In genomic region chr11:6444077-6444853, GRCm38 (mm10) we compare ENCODE assay signal across 8 mouse cellular contexts. TPM values are rescaled to one million over a fixed set of nuclear protein-coding genes. Genes with fewer than 3 reads are reported as not detected.
DNase-seq lines count a peak whose midpoint lies in the region; ATAC-seq and TF ChIP-seq lines count a peak whose summit lies in the region.

TSS of gene H2afv (minus strand) at chr11:6444443.

- under 1% methylated on average over 73 of the region's 80 CpGs for WGBS in forebrain, embryonic 12.5 days
- under 1% methylated on average over 69 of the region's 80 CpGs for WGBS in heart, postnatal 0 days
- under 1% methylated on average over 75 of the region's 80 CpGs for WGBS in liver, embryonic 16.5 days (ENCODE audit: insufficient replicate concordance)
- under 1% methylated on average over 79 of the region's 80 CpGs for WGBS in neural tube, embryonic 13.5 days

- ATAC-seq in forebrain, embryonic 12.5 days (ENCODE audit: low FRiP score) = peak; percentile 99
- ATAC-seq in heart, postnatal 0 days (ENCODE audit: insufficient read depth, low read depth) = peak; percentile 98
- peak; percentile 97 for ATAC-seq in liver, embryonic 16.5 days (ENCODE audit: low read depth)
- ATAC-seq in neural tube, embryonic 13.5 days (ENCODE audit: low read depth) = peak; percentile 99

- H3K36me3 ChIP-seq in E14TG2a.4 (ENCODE audit: insufficient read depth, low read length) = peaks cover 8% of the 10 kb centered on the region; the same call in 1 of the 2 replicates
- peaks cover 6% of the 10 kb centered on the region; the same call in 1 of the 2 replicates for H3K36me3 ChIP-seq in forebrain, embryonic 12.5 days (replicated peaks)
- H3K36me3 ChIP-seq in heart, postnatal 0 days (replicated peaks; ENCODE audit: control insufficient read depth, insufficient read depth, low read length) = no peaks in the 10 kb centered on the region
- peaks cover 7% of the 10 kb centered on the region; the same call in 1 of the 2 replicates for H3K36me3 ChIP-seq in liver, embryonic 16.5 days (ENCODE audit: control insufficient read depth, insufficient read depth)
- peaks cover 7% of the 10 kb centered on the region; the same call in 1 of the 2 replicates for H3K36me3 ChIP-seq in neural tube, embryonic 13.5 days
- H3K36me3 ChIP-seq in testis, adult 2 months (ENCODE audit: control insufficient read depth, insufficient read depth, low read length) = no peaks in the 10 kb centered on the region; the same call in 1 of the 2 replicates

- peak within 1 kb of the TSS; percentile 88 for H3K4me3 ChIP-seq in E14TG2a.4 (replicated peaks; ENCODE audit: low read length)
- H3K4me3 ChIP-seq in forebrain, embryonic 12.5 days (replicated peaks) = peak within 1 kb of the TSS; percentile 71
- H3K4me3 ChIP-seq in heart, postnatal 0 days (ENCODE audit: low read depth, low read length) = peak within 1 kb of the TSS; percentile 91
- H3K4me3 ChIP-seq in liver, embryonic 16.5 days (ENCODE audit: low read depth, low read length) = peak within 1 kb of the TSS; percentile 98
- peak within 1 kb of the TSS; percentile 80 for H3K4me3 ChIP-seq in neural tube, embryonic 13.5 days
- peak within 1 kb of the TSS; percentile 94 for H3K4me3 ChIP-seq in testis, adult 2 months (ENCODE audit: control insufficient read depth, low read depth, low read length)

- peak; percentile 99 for DNase-seq in c-Kit-positive CD71-positive TER-119-positive erythroid progenitor cells, embryonic 14.5 days (ENCODE audit: low spot score)
- DNase-seq in heart, postnatal 0 days (ENCODE audit: low spot score) = peak; percentile 100
- DNase-seq in kidney, postnatal 4 days = peak; percentile 100

- H3K4me1 ChIP-seq in E14TG2a.4 (replicated peaks; ENCODE audit: low read depth, low read length) = peaks cover 52% of the 10 kb centered on the region
- peaks cover 12% of the 10 kb centered on the region for H3K4me1 ChIP-seq in forebrain, embryonic 12.5 days
- H3K4me1 ChIP-seq in heart, postnatal 0 days (ENCODE audit: control insufficient read depth, insufficient read depth) = peaks cover 6% of the 10 kb centered on the region; the same call in 1 of the 2 replicates
- peaks cover 14% of the 10 kb centered on the region for H3K4me1 ChIP-seq in liver, embryonic 16.5 days (ENCODE audit: control insufficient read depth, low read depth, low read length)
- H3K4me1 ChIP-seq in neural tube, embryonic 13.5 days (replicated peaks) = peaks cover 18% of the 10 kb centered on the region
- peaks cover 4% of the 10 kb centered on the region; the same call in 1 of the 2 replicates for H3K4me1 ChIP-seq in testis, adult 2 months (ENCODE audit: control insufficient read depth, insufficient read depth, low read length)

- H3K27me3 ChIP-seq in E14TG2a.4 (ENCODE audit: insufficient read depth, low read length) = no peaks in the 10 kb centered on the region
- H3K27me3 ChIP-seq in forebrain, embryonic 12.5 days = no peaks in the 10 kb centered on the region; the same call in 1 of the 2 replicates
- no peaks in the 10 kb centered on the region for H3K27me3 ChIP-seq in heart, postnatal 0 days (ENCODE audit: control insufficient read depth, insufficient read depth, low read length)
- H3K27me3 ChIP-seq in liver, embryonic 16.5 days (ENCODE audit: control insufficient read depth, insufficient read depth, low read depth, low read length) = no peaks in the 10 kb centered on the region
- no peaks in the 10 kb centered on the region for H3K27me3 ChIP-seq in neural tube, embryonic 13.5 days
- H3K27me3 ChIP-seq in testis, adult 2 months (ENCODE audit: control insufficient read depth, insufficient read depth, low read length) = no peaks in the 10 kb centered on the region

- H3K9ac ChIP-seq in forebrain, embryonic 12.5 days = peak within 1 kb of the TSS; percentile 81
- H3K9ac ChIP-seq in heart, postnatal 0 days (replicated peaks; ENCODE audit: low read depth, low read length) = peak within 1 kb of the TSS; percentile 77
- peak within 1 kb of the TSS; percentile 98 for H3K9ac ChIP-seq in liver, embryonic 16.5 days (ENCODE audit: low read depth, low read length)
- H3K9ac ChIP-seq in neural tube, embryonic 13.5 days = peak within 1 kb of the TSS; percentile 85

- H3K27ac ChIP-seq in forebrain, embryonic 12.5 days = peak within 1 kb of the TSS; percentile 95
- peak within 1 kb of the TSS; percentile 95 for H3K27ac ChIP-seq in heart, postnatal 0 days (ENCODE audit: low read depth)
- H3K27ac ChIP-seq in liver, embryonic 16.5 days (ENCODE audit: low read length) = peak within 1 kb of the TSS; percentile 95
- peak within 1 kb of the TSS; percentile 95 for H3K27ac ChIP-seq in neural tube, embryonic 13.5 days (replicated peaks)
- H3K27ac ChIP-seq in testis, adult 2 months (ENCODE audit: control insufficient read depth, insufficient read depth, low read depth, low read length) = peak within 1 kb of the TSS; percentile 91

- peaks cover 21% of the 10 kb centered on the region for H3K9me3 ChIP-seq in E14TG2a.4 (ENCODE audit: low read length)
- H3K9me3 ChIP-seq in forebrain, embryonic 12.5 days = no peaks in the 10 kb centered on the region
- H3K9me3 ChIP-seq in heart, postnatal 0 days (replicated peaks; ENCODE audit: control insufficient read depth, low read length) = no peaks in the 10 kb centered on the region
- H3K9me3 ChIP-seq in liver, embryonic 16.5 days (replicated peaks; ENCODE audit: control insufficient read depth, low read length) = no peaks in the 10 kb centered on the region
- H3K9me3 ChIP-seq in neural tube, embryonic 13.5 days = no peaks in the 10 kb centered on the region

- TF ChIP-seq POLR2A in testis, adult 2 months (IDR thresholded peaks at IDR 0.05; ENCODE audit: control insufficient read depth, low read depth, low read length) = peak; percentile 40; the same call in 1 of the 2 replicates

- peak within 1 kb of the TSS; percentile 58 for H3K4me2 ChIP-seq in forebrain, embryonic 12.5 days
- peak within 1 kb of the TSS; percentile 75 for H3K4me2 ChIP-seq in heart, postnatal 0 days (ENCODE audit: low read depth, low read length)
- H3K4me2 ChIP-seq in liver, embryonic 16.5 days (ENCODE audit: low read depth, low read length) = peak within 1 kb of the TSS; percentile 87
- peak within 1 kb of the TSS; percentile 78 for H3K4me2 ChIP-seq in neural tube, embryonic 13.5 days

- peak; percentile 65; the same call in 1 of the 2 replicates for TF ChIP-seq EP300 in heart, postnatal 0 days (IDR thresholded peaks at IDR 0.05; ENCODE audit: low read depth)

- no peak for TF ChIP-seq CTCF in E14TG2a.4 (conservative IDR thresholded peaks at IDR 0.05; ENCODE audit: low read length)
- peak; percentile 39 for TF ChIP-seq CTCF in heart, postnatal 0 days (IDR thresholded peaks at IDR 0.05; ENCODE audit: low read depth)
- TF ChIP-seq CTCF in testis, adult 2 months (IDR thresholded peaks at IDR 0.05; ENCODE audit: control insufficient read depth, insufficient read depth, insufficient replicate concordance, low read depth, low read length) = no peak

RNA-seq across cellular contexts. Expression of gene H2afv, which starts in this region (rescaled TPM):
- 853 and 916 TPM in 2 replicates for polyA plus RNA-seq in forebrain, embryonic 12.5 days (2016; fragmentation: Nextera tagmentation; extraction: Ambion mirVana)
- 106 and 157 TPM in 2 replicates for total RNA-seq in heart, postnatal 0 days (2014; rRNA removed; ENCODE audit: low replicate concordance)
- polyA plus RNA-seq in heart, postnatal 0 days (2015; fragmentation: Nextera tagmentation; extraction: Ambion mirVana) = 213 and 232 TPM in 2 replicates
- 116 and 120 TPM in 2 replicates for polyA plus RNA-seq in liver, embryonic 16.5 days (2015; fragmentation: Nextera tagmentation; extraction: Ambion mirVana)
- 342 and 380 TPM in 2 replicates for polyA plus RNA-seq in neural tube, embryonic 13.5 days (2015; fragmentation: Nextera tagmentation; extraction: Ambion mirVana)
- 26.2 and 30.5 TPM in 2 replicates for polyA plus RNA-seq in testis, adult 2 months (2012; rRNA removed)

Comparison
In these comparisons a context has a peak if more than half of its experiments do, and no peak if none do; other contexts are left out.
1. Peak in every context shown above with its lines: DNase-seq, ATAC-seq, H3K4me3 ChIP-seq and H3K27ac ChIP-seq.